8 mouse cellular contexts compared by ENCODE assay signal in genomic region chr11:117781199-117781821, GRCm38 (mm10). TPM values are rescaled to one million over a fixed set of nuclear protein-coding genes. Genes with fewer than 3 reads are reported as not detected.
DNase-seq lines count a peak whose midpoint lies in the region; ATAC-seq and TF ChIP-seq lines count a peak whose summit lies in the region.

No protein-coding gene starts in this region.

- H3K79me2 ChIP-seq in C2C12 (ENCODE audit: control insufficient read depth, insufficient read depth): no peaks in the 10 kb centered on the region
- H3K79me2 ChIP-seq in liver, adult 2 months (ENCODE audit: control insufficient read depth, insufficient read depth, low read length): no peaks in the 10 kb centered on the region
- no peaks in the 10 kb centered on the region for H3K79me2 ChIP-seq in myocyte (ENCODE audit: control insufficient read depth, insufficient read depth)

- intact Hi-C loops in left cerebral cortex, adult 2 months (cut with DNase I): no loop called here

- H3ac ChIP-seq in C2C12 (ENCODE audit: control insufficient read depth, insufficient read length, low read depth) (peak overlapping the region; percentile 23), myocyte (ENCODE audit: control insufficient read depth, insufficient read length) (no peak overlapping the region)

- H3K9ac ChIP-seq in forebrain, embryonic 14.5 days (ENCODE audit: low read length): no peak overlapping the region
- H3K9ac ChIP-seq in hindbrain, embryonic 14.5 days: no peak overlapping the region
- peak overlapping the region; percentile 3; the same call in 1 of the 2 replicates for H3K9ac ChIP-seq in liver, adult 2 months (ENCODE audit: low read depth, low read length)

- no peaks in the 10 kb centered on the region for H3K27me3 ChIP-seq in C2C12 (ENCODE audit: control insufficient read depth, insufficient read depth, insufficient read length)
- peaks cover 44% of the 10 kb centered on the region for H3K27me3 ChIP-seq in forebrain, embryonic 14.5 days (replicated peaks; ENCODE audit: control insufficient read depth, insufficient read depth, low read length)
- H3K27me3 ChIP-seq in hindbrain, embryonic 14.5 days (ENCODE audit: control insufficient read depth, insufficient read depth, low read length): peaks cover 38% of the 10 kb centered on the region
- H3K27me3 ChIP-seq in liver, adult 2 months (ENCODE audit: control insufficient read depth, insufficient read depth, low read length): no peaks in the 10 kb centered on the region
- H3K27me3 ChIP-seq in myocyte (ENCODE audit: control insufficient read depth, insufficient read depth, insufficient read length): no peaks in the 10 kb centered on the region

- no peaks in the 10 kb centered on the region for H3K9me3 ChIP-seq in forebrain, embryonic 14.5 days (replicated peaks; ENCODE audit: control insufficient read depth, low read length)
- H3K9me3 ChIP-seq in hindbrain, embryonic 14.5 days (ENCODE audit: control insufficient read depth, low read length): no peaks in the 10 kb centered on the region

- peak; percentile 68 for DNase-seq in T-cell, adult 2 months (ENCODE audit: low spot score)
- no peak for DNase-seq in forebrain, embryonic 14.5 days (ENCODE audit: low spot score)
- no peak for DNase-seq in hindbrain, embryonic 14.5 days (ENCODE audit: low spot score)
- peak; percentile 53 for DNase-seq in liver, adult 2 months (ENCODE audit: extremely low read depth, low read depth, low spot score)
- peak; percentile 87 for DNase-seq in thymus, postnatal 25 days
- no peak for DNase-seq in left cerebral cortex, adult 2 months (ENCODE audit: extremely low spot score in 1 of 2, low spot score in 2 of 2)

- 32% methylated on average over 18 of the region's 18 CpGs for WGBS in forebrain, embryonic 14.5 days
- WGBS in hindbrain, embryonic 14.5 days: 29% methylated on average over 18 of the region's 18 CpGs
- 16% methylated on average over 18 of the region's 18 CpGs for WGBS in liver, adult 2 months

- peaks cover 6% of the 10 kb centered on the region for H3K4me1 ChIP-seq in forebrain, embryonic 14.5 days (ENCODE audit: control insufficient read depth, insufficient read depth, low read length)
- H3K4me1 ChIP-seq in hindbrain, embryonic 14.5 days (replicated peaks; ENCODE audit: control insufficient read depth, insufficient read depth, low read length): peaks cover 27% of the 10 kb centered on the region
- peaks cover 4% of the 10 kb centered on the region; the same call in 1 of the 2 replicates for H3K4me1 ChIP-seq in liver, adult 2 months (ENCODE audit: control insufficient read depth, insufficient read depth, low read length)

- peak overlapping the region; percentile 23 for H3K4me3 ChIP-seq in C2C12 (ENCODE audit: insufficient read depth, poor library complexity, severe bottlenecking)
- no peak overlapping the region for H3K4me3 ChIP-seq in forebrain, embryonic 14.5 days (ENCODE audit: low read depth, low read length)
- peak overlapping the region; percentile 24; the same call in 1 of the 2 replicates for H3K4me3 ChIP-seq in hindbrain, embryonic 14.5 days (replicated peaks; ENCODE audit: low read length)
- H3K4me3 ChIP-seq in liver, adult 2 months (ENCODE audit: insufficient read depth, low read depth, low read length): peak overlapping the region; percentile 62
- peak overlapping the region; percentile 59 for H3K4me3 ChIP-seq in myocyte
- H3K4me3 ChIP-seq in left cerebral cortex, adult 2 months: no peak overlapping the region

- no peak for ATAC-seq in forebrain, embryonic 14.5 days
- ATAC-seq in hindbrain, embryonic 14.5 days (ENCODE audit: low FRiP score): no peak

- TF ChIP-seq CTCF in C2C12 (IDR thresholded peaks at IDR 0.05; ENCODE audit: control insufficient read depth, insufficient read depth, insufficient read length): no peak
- no peak for TF ChIP-seq CTCF in liver, adult 2 months (IDR thresholded peaks at IDR 0.05; ENCODE audit: low read depth, low read length)
- no peak for TF ChIP-seq CTCF in left cerebral cortex, adult 2 months (IDR thresholded peaks at IDR 0.05)

- no peaks in the 10 kb centered on the region for H3K79me3 ChIP-seq in C2C12 (ENCODE audit: low read depth)

- H3K36me3 ChIP-seq in C2C12 (ENCODE audit: control insufficient read depth, insufficient read depth): no peaks in the 10 kb centered on the region
- H3K36me3 ChIP-seq in forebrain, embryonic 14.5 days (ENCODE audit: control insufficient read depth, insufficient read depth, low read length): no peaks in the 10 kb centered on the region
- no peaks in the 10 kb centered on the region for H3K36me3 ChIP-seq in hindbrain, embryonic 14.5 days (replicated peaks; ENCODE audit: control insufficient read depth, insufficient read depth)
- no peaks in the 10 kb centered on the region for H3K36me3 ChIP-seq in liver, adult 2 months (ENCODE audit: control insufficient read depth, insufficient read depth, low read length)
- H3K36me3 ChIP-seq in myocyte (ENCODE audit: control insufficient read depth, insufficient read depth): no peaks in the 10 kb centered on the region

- no peak for TF ChIP-seq POLR2A in liver, adult 2 months (IDR thresholded peaks at IDR 0.05; ENCODE audit: extremely low read depth, insufficient read depth, low read length)
- TF ChIP-seq POLR2A in myocyte (IDR thresholded peaks at IDR 0.05; ENCODE audit: insufficient read length, low read depth): no peak

- peak overlapping the region; percentile 18; the same call in 1 of the 2 replicates for H3K4me2 ChIP-seq in forebrain, embryonic 14.5 days (ENCODE audit: low read length)
- peak overlapping the region; percentile 54 for H3K4me2 ChIP-seq in hindbrain, embryonic 14.5 days (replicated peaks)
- H3K4me2 ChIP-seq in myocyte (ENCODE audit: low read depth): peak overlapping the region; percentile 94

- 0 out of 2 replicates have a peak overlapping the region, but pooled peaks have one; percentile 5 for H3K27ac ChIP-seq in forebrain, embryonic 14.5 days (ENCODE audit: low read depth, low read length)
- peak overlapping the region; percentile 12; the same call in 1 of the 2 replicates for H3K27ac ChIP-seq in hindbrain, embryonic 14.5 days
- H3K27ac ChIP-seq in liver, adult 2 months (replicated peaks; ENCODE audit: insufficient read depth, low read depth, low read length): peak overlapping the region; percentile 45
- H3K27ac ChIP-seq in left cerebral cortex, adult 2 months: no peak overlapping the region; the same call in 1 of the 2 replicates

TF ChIP-seq in C2C12, 6 proteins besides CTCF, POLR2A, EP300 and RAD21:
- TF ChIP-seq MYOG (IDR thresholded peaks at IDR 0.05; ENCODE audit: control insufficient read depth, extremely low read depth, insufficient read length) (no peak), MYOD1 (IDR thresholded peaks at IDR 0.05; ENCODE audit: control insufficient read depth, insufficient read length, low read depth) (peak; percentile 45)

TF ChIP-seq in myocyte, 11 proteins besides CTCF, POLR2A, EP300 and RAD21 (continues in another document):
- TF ChIP-seq E2F4 (IDR thresholded peaks at IDR 0.05; ENCODE audit: insufficient read depth) (peak; percentile 67), TCF3 (IDR thresholded peaks at IDR 0.05; ENCODE audit: insufficient read length, low read depth) (no peak), MAX (IDR thresholded peaks at IDR 0.05; ENCODE audit: low read depth) (no peak), USF1 (IDR thresholded peaks at IDR 0.05; ENCODE audit: low read depth) (no peak), MYOG (IDR thresholded peaks at IDR 0.05; ENCODE audit: control insufficient read depth in 1 of 3, insufficient read depth in 1 of 3, insufficient read length in 2 of 3, low read depth in 2 of 3) (peak in 1 of 3 experiments; percentile 50)

RNA-seq across cellular contexts. Expression of gene Tmc8, which starts 0.6 kb away (rescaled TPM):
- polyA plus RNA-seq in C2C12 (2012; fragmentation: generic; extraction: Trizol): 0.09 TPM
- polyA plus RNA-seq in forebrain, embryonic 14.5 days (2014; fragmentation: Nextera tagmentation; extraction: Ambion mirVana): 0.29 and 0.68 TPM in 2 replicates
- 0.48 and 0.68 TPM in 2 replicates for polyA plus RNA-seq in hindbrain, embryonic 14.5 days (2014; fragmentation: Nextera tagmentation; extraction: Ambion mirVana)
- 0.55 and 1.1 TPM in 2 replicates for total RNA-seq in liver, adult 2 months (2014; rRNA removed)
- polyA plus RNA-seq in liver, adult 2 months (2012; rRNA removed): 1.7 and 3.1 TPM in 2 replicates
- polyA plus RNA-seq in myocyte (2012; fragmentation: generic; extraction: Trizol): 0.19 TPM
- total RNA-seq in left cerebral cortex, adult 2 months (2021): 1 to 10 TPM in 1 of 2 experiments, under 1 TPM in 1; 0.88 to 1.3 TPM

RNA-seq across cellular contexts. Expression of gene Tmc6, which starts 0.7 kb away (rescaled TPM):
- polyA plus RNA-seq in C2C12 (2012; fragmentation: generic; extraction: Trizol): 23.2 TPM
- polyA plus RNA-seq in forebrain, embryonic 14.5 days (2014; fragmentation: Nextera tagmentation; extraction: Ambion mirVana): 1.7 and 2.6 TPM in 2 replicates
- polyA plus RNA-seq in hindbrain, embryonic 14.5 days (2014; fragmentation: Nextera tagmentation; extraction: Ambion mirVana): 3.3 and 4.9 TPM in 2 replicates
- total RNA-seq in liver, adult 2 months (2014; rRNA removed): 5.3 and 8.8 TPM in 2 replicates
- 11.8 and 13.5 TPM in 2 replicates for polyA plus RNA-seq in liver, adult 2 months (2012; rRNA removed)
- 51.9 TPM for polyA plus RNA-seq in myocyte (2012; fragmentation: generic; extraction: Trizol)
- total RNA-seq in left cerebral cortex, adult 2 months (2021): 1 to 10 TPM; 7.8 to 9.3 TPM

RNA-seq across cellular contexts. Expression of gene 6030468B19Rik, which starts 16.1 kb away (rescaled TPM):
- polyA plus RNA-seq in C2C12 (2012; fragmentation: generic; extraction: Trizol) (not detected), myocyte (2012; fragmentation: generic; extraction: Trizol) (not detected)
- not detected in 2 replicates for polyA plus RNA-seq in forebrain, embryonic 14.5 days (2014; fragmentation: Nextera tagmentation; extraction: Ambion mirVana)
- polyA plus RNA-seq in hindbrain, embryonic 14.5 days (2014; fragmentation: Nextera tagmentation; extraction: Ambion mirVana): 0.24 TPM in 1 of 2 replicates, not detected in the other
- not detected in 2 replicates for total RNA-seq in liver, adult 2 months (2014; rRNA removed)
- not detected in 2 replicates for polyA plus RNA-seq in liver, adult 2 months (2012; rRNA removed)
- total RNA-seq in left cerebral cortex, adult 2 months (2021): not detected

RNA-seq across cellular contexts. Expression of gene Gm20708, which starts 28.2 kb away (rescaled TPM):
- polyA plus RNA-seq in C2C12 (2012; fragmentation: generic; extraction: Trizol): 0.16 TPM
- polyA plus RNA-seq in forebrain, embryonic 14.5 days (2014; fragmentation: Nextera tagmentation; extraction: Ambion mirVana): 0.41 and 1.3 TPM in 2 replicates
- polyA plus RNA-seq in hindbrain, embryonic 14.5 days (2014; fragmentation: Nextera tagmentation; extraction: Ambion mirVana): 0.89 and 1.0 TPM in 2 replicates
- total RNA-seq in liver, adult 2 months (2014; rRNA removed): 0.37 and 0.40 TPM in 2 replicates
- polyA plus RNA-seq in liver, adult 2 months (2012; rRNA removed): 0.21 and 0.40 TPM in 2 replicates
- polyA plus RNA-seq in myocyte (2012; fragmentation: generic; extraction: Trizol): 0.35 TPM
- total RNA-seq in left cerebral cortex, adult 2 months (2021): 1 to 10 TPM; 2.3 to 4.6 TPM

RNA-seq across cellular contexts. Expression of gene Syngr2, which starts 28.2 kb away (rescaled TPM):
- 65.3 TPM for polyA plus RNA-seq in C2C12 (2012; fragmentation: generic; extraction: Trizol)
- polyA plus RNA-seq in forebrain, embryonic 14.5 days (2014; fragmentation: Nextera tagmentation; extraction: Ambion mirVana): 19.2 and 20.7 TPM in 2 replicates
- polyA plus RNA-seq in hindbrain, embryonic 14.5 days (2014; fragmentation: Nextera tagmentation; extraction: Ambion mirVana): 17.6 and 18.9 TPM in 2 replicates
- total RNA-seq in liver, adult 2 months (2014; rRNA removed): 37.9 and 54.2 TPM in 2 replicates
- polyA plus RNA-seq in liver, adult 2 months (2012; rRNA removed): 124 and 152 TPM in 2 replicates
- 109 TPM for polyA plus RNA-seq in myocyte (2012; fragmentation: generic; extraction: Trizol)
- 10 to 100 TPM in 1 of 2 experiments, 1 to 10 TPM in 1; 8.7 to 11.1 TPM for total RNA-seq in left cerebral cortex, adult 2 months (2021)

Comparison
In these comparisons a context has a peak if more than half of its experiments do, and no peak if none do; other contexts are left out.
1. H3K4me3 ChIP-seq: peak in C2C12 (single experiment), hindbrain, embryonic 14.5 days (single experiment), liver, adult 2 months (single experiment) and myocyte (single experiment); none in forebrain, embryonic 14.5 days (single experiment) and left cerebral cortex, adult 2 months (single experiment).
2. DNase-seq: peak in T-cell, adult 2 months (single experiment), liver, adult 2 months (single experiment) and thymus, postnatal 25 days (single experiment); none in forebrain, embryonic 14.5 days (single experiment), hindbrain, embryonic 14.5 days (single experiment) and left cerebral cortex, adult 2 months (0 of 2).
3. H3K4me2 ChIP-seq: peak in every context shown above with its lines; median percentile 94 in myocyte; 54 in hindbrain, embryonic 14.5 days; 18 in forebrain, embryonic 14.5 days.